Mouse (Mus musculus) neural tube, embryonic 11.5 days (tissue): ENCODE measurements at regions not wholly inside any gene's neighbourhood (a gene's known extent, or its start where the extent isn't known, plus 50 kb on each side); places are given as distances from the start of the nearest gene placed in this dataset.

ENCODE experiments used
- ATAC-seq: fragments of 200-750 bp; cut with Nextera tagmentation; 2 replicates; pipeline ENCODE4 v1.8.0; 2017; ENCODE audit warnings: moderate number of reproducible peaks, mild to moderate bottlenecking, moderate TSS enrichment, moderate library complexity; ENCODE audit not compliant: insufficient read depth, low FRiP score, low TSS enrichment
- DNase-seq: peaks from one replicate; pipeline ENCODE4 v3.0.0-alpha.2; 2015; ENCODE audit warnings: low spot score
- H3K27ac ChIP-seq: fragments of 300-500 bp; sonication (generic); 2 replicates; pipeline ENCODE4 v1.5.1; 2014; ENCODE audit warnings: low read depth, mild to moderate bottlenecking, low read length
- H3K27me3 ChIP-seq: fragments of 300-500 bp; sonication (generic); 2 replicates; pipeline ENCODE4 v1.6.1; 2014; ENCODE audit warnings: mild to moderate bottlenecking, low read length, mixed read lengths; ENCODE audit not compliant: control insufficient read depth, insufficient read depth
- H3K36me3 ChIP-seq: fragments of 300-500 bp; sonication (generic); 2 replicates; pipeline ENCODE4 v1.6.1; 2014; ENCODE audit warnings: mild to moderate bottlenecking, low read length, moderate library complexity, mixed read lengths; ENCODE audit not compliant: control insufficient read depth, insufficient read depth
- H3K4me1 ChIP-seq: fragments of 300-500 bp; sonication (generic); 2 replicates; pipeline ENCODE4 v1.6.1; 2014; ENCODE audit warnings: low read length, mixed read lengths; ENCODE audit not compliant: control insufficient read depth, insufficient read depth
- H3K4me2 ChIP-seq: fragments of 300-500 bp; sonication (generic); 2 replicates; pipeline ENCODE4 v1.6.1; 2014; ENCODE audit warnings: low read depth, mild to moderate bottlenecking, moderate library complexity
- H3K4me3 ChIP-seq: fragments of 300-500 bp; sonication (generic); 2 replicates; pipeline ENCODE4 v1.5.1; 2014; ENCODE audit warnings: low read depth, low read length
- H3K9ac ChIP-seq: fragments of 300-500 bp; sonication (generic); 2 replicates; pipeline ENCODE4 v1.6.1; 2014; ENCODE audit warnings: mild to moderate bottlenecking, low read length
- H3K9me3 ChIP-seq: fragments of 300-500 bp; sonication (generic); 2 replicates; pipeline ENCODE4 v1.6.1; 2016; ENCODE audit warnings: low read length; ENCODE audit not compliant: control insufficient read depth
- WGBS: fragments of 180-500 bp; shearing (Covaris S2); extraction: QIAGEN DNeasy Blood & Tissue Kit; methylation state at CpG from one replicate; pipeline ENCODE4 v1.1.7; 2014; 5-methylcytosine and 5-hydroxymethylcytosine counted together

- ATAC-seq (no peak), DNase-seq (no peak)
- Histone ChIP-seq H3K27ac (no peak overlapping the region), H3K27me3 (no peaks in the 10 kb centered on the region), H3K4me3 (no peak overlapping the region), H3K9me3 (no peaks in the 10 kb centered on the region), H3K4me2 (no peak overlapping the region), H3K36me3 (no peaks in the 10 kb centered on the region), H3K9ac (no peak overlapping the region), H3K4me1 (no peaks in the 10 kb centered on the region)
- 35% methylated on average over 2 of the region's 2 CpGs for WGBS
Measured at GRCm38 (mm10) chr1:190589586-190589985, 322.0 kb downstream of the Rps6kc1 start.

- Histone ChIP-seq H3K4me3 (no peak overlapping the region), H3K4me1 (no peaks in the 10 kb centered on the region), H3K9me3 (no peaks in the 10 kb centered on the region), H3K9ac (no peak overlapping the region), H3K4me2 (no peak overlapping the region), H3K27me3 (no peaks in the 10 kb centered on the region), H3K36me3 (no peaks in the 10 kb centered on the region), H3K27ac (no peak overlapping the region)
- DNase-seq (no peak), ATAC-seq (no peak)
- WGBS, result 83% methylated on average over 6 of the region's 6 CpGs
Measured at GRCm38 (mm10) chr1:190583272-190583671, 328.3 kb downstream of the Rps6kc1 start.

GRCm38 (mm10) chr1:190580653-190581052 lies 330.9 kb downstream of the Rps6kc1 start:
- no peak overlapping the region for H3K4me3 ChIP-seq
- no peaks in the 10 kb centered on the region for H3K36me3 ChIP-seq
- DNase-seq (no peak), ATAC-seq (no peak)
- no peak overlapping the region for H3K27ac ChIP-seq
- no peaks in the 10 kb centered on the region for H3K9me3 ChIP-seq
- no peaks in the 10 kb centered on the region for H3K4me1 ChIP-seq
- no peak overlapping the region for H3K4me2 ChIP-seq
- no peaks in the 10 kb centered on the region for H3K27me3 ChIP-seq
- H3K9ac ChIP-seq, result no peak overlapping the region
- WGBS, result 74% methylated on average over 1 of the region's 1 CpGs

- no peaks in the 10 kb centered on the region for H3K4me1 ChIP-seq
- no peak overlapping the region for H3K4me3 ChIP-seq
- no peak overlapping the region for H3K27ac ChIP-seq
- no peak for ATAC-seq
- H3K4me2 ChIP-seq, result no peak overlapping the region
- no peak for DNase-seq
- no peaks in the 10 kb centered on the region for H3K9me3 ChIP-seq
- no peaks in the 10 kb centered on the region for H3K27me3 ChIP-seq
- WGBS, result 56% methylated on average over 4 of the region's 4 CpGs
- H3K9ac ChIP-seq, result no peak overlapping the region
- H3K36me3 ChIP-seq, result no peaks in the 10 kb centered on the region
Measured at GRCm38 (mm10) chr1:190570981-190571380, 340.6 kb downstream of the Rps6kc1 start.

GRCm38 (mm10) chr1:190570563-190570962 lies 341.0 kb downstream of the Rps6kc1 start:
- Histone ChIP-seq H3K4me1 (no peaks in the 10 kb centered on the region), H3K9me3 (no peaks in the 10 kb centered on the region), H3K27ac (no peak overlapping the region), H3K4me2 (no peak overlapping the region), H3K27me3 (no peaks in the 10 kb centered on the region), H3K36me3 (no peaks in the 10 kb centered on the region), H3K9ac (no peak overlapping the region), H3K4me3 (no peak overlapping the region)
- 86% methylated on average over 10 of the region's 10 CpGs for WGBS
- ATAC-seq, result no peak
- no peak for DNase-seq

GRCm38 (mm10) chr1:190566744-190567143 lies 344.8 kb downstream of the Rps6kc1 start:
- 92% methylated on average over 7 of the region's 7 CpGs for WGBS
- no peak for ATAC-seq

GRCm38 (mm10) chr1:190562865-190563457 lies 348.6 kb downstream of the Rps6kc1 start:
- WGBS, result 64% methylated on average over 13 of the region's 13 CpGs
- H3K4me2 ChIP-seq, result no peak overlapping the region
- no peak for DNase-seq

More at GRCm38 (mm10) chr1:190566744-190567143, 344.8 kb downstream of the Rps6kc1 start:
- H3K27me3 ChIP-seq, result no peaks in the 10 kb centered on the region
- no peaks in the 10 kb centered on the region for H3K36me3 ChIP-seq
- no peaks in the 10 kb centered on the region for H3K4me1 ChIP-seq
- DNase-seq, result no peak
- no peaks in the 10 kb centered on the region for H3K9me3 ChIP-seq
- H3K9ac ChIP-seq, result no peak overlapping the region
- no peak overlapping the region for H3K4me2 ChIP-seq
- H3K4me3 ChIP-seq, result no peak overlapping the region
- no peak overlapping the region for H3K27ac ChIP-seq

GRCm38 (mm10) chr1:190560086-190560485 lies 351.5 kb downstream of the Rps6kc1 start:
- no peak overlapping the region for H3K4me3 ChIP-seq
- H3K9me3 ChIP-seq, result no peaks in the 10 kb centered on the region
- DNase-seq, result no peak
- H3K27me3 ChIP-seq, result no peaks in the 10 kb centered on the region
- no peak overlapping the region for H3K27ac ChIP-seq
- H3K4me2 ChIP-seq, result no peak overlapping the region
- no peaks in the 10 kb centered on the region for H3K4me1 ChIP-seq
- H3K36me3 ChIP-seq, result no peaks in the 10 kb centered on the region; the same call in 1 of the 2 replicates
- ATAC-seq, result no peak
- no peak overlapping the region for H3K9ac ChIP-seq
- WGBS, result 82% methylated on average over 9 of the region's 9 CpGs

More at GRCm38 (mm10) chr1:190562865-190563457, 348.6 kb downstream of the Rps6kc1 start:
- Histone ChIP-seq H3K9me3 (no peaks in the 10 kb centered on the region), H3K27me3 (no peaks in the 10 kb centered on the region), H3K36me3 (no peaks in the 10 kb centered on the region), H3K4me1 (no peaks in the 10 kb centered on the region), H3K4me3 (no peak overlapping the region), H3K27ac (no peak overlapping the region), H3K9ac (no peak overlapping the region)
- ATAC-seq, result no peak

GRCm38 (mm10) chr1:190541892-190542291 lies 369.7 kb downstream of the Rps6kc1 start:
- Histone ChIP-seq H3K4me3 (no peak overlapping the region), H3K27ac (no peak overlapping the region), H3K36me3 (no peaks in the 10 kb centered on the region), H3K9ac (no peak overlapping the region), H3K9me3 (no peaks in the 10 kb centered on the region), H3K27me3 (no peaks in the 10 kb centered on the region), H3K4me1 (no peaks in the 10 kb centered on the region), H3K4me2 (no peak overlapping the region)
- WGBS, result 62% methylated on average over 2 of the region's 2 CpGs
- ATAC-seq (no peak), DNase-seq (peak; percentile 32)
